10 mouse cellular contexts compared by ENCODE assay signal in the genomic region with DNA sequence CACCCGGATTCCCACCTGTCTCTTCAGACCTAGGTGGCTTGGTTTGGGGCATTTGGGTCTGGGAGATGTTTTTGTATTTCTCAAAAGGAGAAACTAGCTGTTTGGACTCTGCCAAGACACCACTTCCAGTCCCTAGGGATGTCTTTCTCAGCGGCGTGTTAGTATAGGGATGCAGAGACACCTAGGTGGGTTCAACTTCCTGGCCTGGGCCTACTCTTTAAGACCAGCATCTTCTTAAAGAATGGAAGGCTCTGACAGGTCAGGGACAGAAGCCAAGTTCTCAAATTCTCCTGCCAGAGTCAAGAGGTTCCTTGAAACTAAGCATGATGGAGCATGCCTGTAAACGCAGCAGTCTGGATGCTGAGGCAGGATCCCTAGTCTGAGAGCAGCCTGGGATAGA. TPM values are rescaled to one million over a fixed set of nuclear protein-coding genes. Genes with fewer than 3 reads are reported as not detected.
DNase-seq lines count a peak whose midpoint lies in the region; ATAC-seq lines count a peak whose summit lies in the region.
"Had no signal": no experiment of that assay in that cellular context is flagged by ENCODE, and none has a peak within 500 bp of the region (broad histone marks: within the 10 kb centered on the region; RNA-seq: fewer than 3 reads in every experiment).

No protein-coding gene starts in this region.

- DNase-seq in kidney, postnatal 4 days = no peak
- DNase-seq in embryonic facial prominence, embryonic 10.5 days (ENCODE audit: low spot score) = no peak
- no peak for DNase-seq in embryo, embryonic 10.5 days (ENCODE audit: low spot score)
- no peak for DNase-seq in adrenal gland, adult 18-20 months (ENCODE audit: low spot score in 2 of 2)
- no peak for DNase-seq in thymus, postnatal 4 days

- peaks cover 12% of the 10 kb centered on the region for H3K4me1 ChIP-seq in kidney, embryonic 16.5 days (ENCODE audit: insufficient read depth, low read length)
- H3K4me1 ChIP-seq in embryonic facial prominence, embryonic 10.5 days = peaks cover 42% of the 10 kb centered on the region
- H3K4me1 ChIP-seq in hindbrain, embryonic 16.5 days (ENCODE audit: control insufficient read depth, insufficient read depth, low read depth, low read length) = peaks cover 33% of the 10 kb centered on the region
- peaks cover 45% of the 10 kb centered on the region for H3K4me1 ChIP-seq in midbrain, embryonic 15.5 days

- H3K9me3 ChIP-seq in kidney, embryonic 16.5 days (ENCODE audit: low read length) = no peaks in the 10 kb centered on the region
- H3K9me3 ChIP-seq in embryonic facial prominence, embryonic 10.5 days = no peaks in the 10 kb centered on the region
- no peaks in the 10 kb centered on the region for H3K9me3 ChIP-seq in hindbrain, embryonic 16.5 days (ENCODE audit: control insufficient read depth, low read length)
- no peaks in the 10 kb centered on the region for H3K9me3 ChIP-seq in midbrain, embryonic 15.5 days

- H3K36me3 ChIP-seq in kidney, embryonic 16.5 days (ENCODE audit: insufficient read depth, low read length) = no peaks in the 10 kb centered on the region
- peaks cover 24% of the 10 kb centered on the region for H3K36me3 ChIP-seq in embryonic facial prominence, embryonic 10.5 days (replicated peaks)
- 0 out of 2 replicates have a peak, but pooled peaks cover 2% of the 10 kb centered on the region for H3K36me3 ChIP-seq in hindbrain, embryonic 16.5 days (ENCODE audit: control insufficient read depth, insufficient read depth, low read length)
- H3K36me3 ChIP-seq in midbrain, embryonic 15.5 days (replicated peaks) = no peaks in the 10 kb centered on the region

- peak overlapping the region; percentile 97 for H3K4me3 ChIP-seq in kidney, embryonic 16.5 days (ENCODE audit: low read length)
- H3K4me3 ChIP-seq in embryonic facial prominence, embryonic 10.5 days = peak overlapping the region; percentile 97
- peak overlapping the region; percentile 98 for H3K4me3 ChIP-seq in hindbrain, embryonic 16.5 days (ENCODE audit: low read length)
- peak overlapping the region; percentile 99 for H3K4me3 ChIP-seq in midbrain, embryonic 15.5 days

- H3K9ac ChIP-seq in kidney, embryonic 16.5 days (replicated peaks; ENCODE audit: low read length) = no peak overlapping the region; the same call in 1 of the 2 replicates
- H3K9ac ChIP-seq in hindbrain, embryonic 16.5 days (ENCODE audit: low read depth, low read length) = peak overlapping the region; percentile 99
- H3K9ac ChIP-seq in midbrain, embryonic 15.5 days = peak overlapping the region; percentile 100

- WGBS in kidney, embryonic 16.5 days = 67% methylated on average over 4 of the region's 4 CpGs
- WGBS in embryonic facial prominence, embryonic 10.5 days = 75% methylated on average over 4 of the region's 4 CpGs
- 38% methylated on average over 4 of the region's 4 CpGs for whole genome bisulfite sequencing in hindbrain, embryonic 16.5 days
- 62% methylated on average over 4 of the region's 4 CpGs for WGBS in midbrain, embryonic 15.5 days

- H3K27me3 ChIP-seq in kidney, embryonic 16.5 days (ENCODE audit: insufficient read depth, low read length) = no peaks in the 10 kb centered on the region
- H3K27me3 ChIP-seq in embryonic facial prominence, embryonic 10.5 days (replicated peaks; ENCODE audit: low read depth, poor library complexity, severe bottlenecking) = peaks cover 25% of the 10 kb centered on the region
- no peaks in the 10 kb centered on the region for H3K27me3 ChIP-seq in hindbrain, embryonic 16.5 days (replicated peaks; ENCODE audit: control insufficient read depth, insufficient read depth, low read length)
- H3K27me3 ChIP-seq in midbrain, embryonic 15.5 days (replicated peaks) = no peaks in the 10 kb centered on the region
- H3K27me3 ChIP-seq: Patski had no signal

- no peak for ATAC-seq in kidney, embryonic 16.5 days (ENCODE audit: low FRiP score, low TSS enrichment)
- no peak for ATAC-seq in hindbrain, embryonic 16.5 days
- no peak for ATAC-seq in midbrain, embryonic 15.5 days (replicated peaks)
- ATAC-seq: Patski had no signal

- H3K27ac ChIP-seq in kidney, embryonic 16.5 days (ENCODE audit: low read length) = no peak overlapping the region
- no peak overlapping the region for H3K27ac ChIP-seq in embryonic facial prominence, embryonic 10.5 days (replicated peaks)
- peak overlapping the region; percentile 98 for H3K27ac ChIP-seq in hindbrain, embryonic 16.5 days (ENCODE audit: low read depth, low read length)
- peak overlapping the region; percentile 96 for H3K27ac ChIP-seq in midbrain, embryonic 15.5 days

- H3K4me2 ChIP-seq in kidney, embryonic 16.5 days (replicated peaks; ENCODE audit: low read depth, low read length) = peak overlapping the region; percentile 82
- H3K4me2 ChIP-seq in hindbrain, embryonic 16.5 days (ENCODE audit: low read length) = peak overlapping the region; percentile 84
- peak overlapping the region; percentile 87 for H3K4me2 ChIP-seq in midbrain, embryonic 15.5 days

RNA-seq across cellular contexts. Expression of a gene that starts 1.9 kb away (rescaled TPM):
- 42.9 and 46.7 TPM in 2 replicates for polyA plus RNA-seq in kidney, embryonic 16.5 days (2015; fragmentation: Nextera tagmentation; extraction: Ambion mirVana)
- 48.3 and 50.3 TPM in 2 replicates for polyA plus RNA-seq in embryonic facial prominence, embryonic 10.5 days (2016; fragmentation: Nextera tagmentation; extraction: Ambion mirVana)
- polyA plus RNA-seq in hindbrain, embryonic 16.5 days (2015; fragmentation: Nextera tagmentation; extraction: Ambion mirVana) = 329 and 392 TPM in 2 replicates
- polyA plus RNA-seq in midbrain, embryonic 15.5 days (2015; fragmentation: Nextera tagmentation; extraction: Ambion mirVana) = 401 and 406 TPM in 2 replicates
- total RNA-seq in adrenal gland, adult 18-20 months (2021) = 10 to 100 TPM; 54.1 to 54.7 TPM

RNA-seq across cellular contexts. Expression of a gene that starts 16.0 kb away (rescaled TPM):
- polyA plus RNA-seq in kidney, embryonic 16.5 days (2015; fragmentation: Nextera tagmentation; extraction: Ambion mirVana) = 0.99 and 1.6 TPM in 2 replicates
- polyA plus RNA-seq in embryonic facial prominence, embryonic 10.5 days (2016; fragmentation: Nextera tagmentation; extraction: Ambion mirVana) = 1.3 and 2.1 TPM in 2 replicates
- 0.24 and 0.30 TPM in 2 replicates for polyA plus RNA-seq in hindbrain, embryonic 16.5 days (2015; fragmentation: Nextera tagmentation; extraction: Ambion mirVana)
- polyA plus RNA-seq in midbrain, embryonic 15.5 days (2015; fragmentation: Nextera tagmentation; extraction: Ambion mirVana) = 0.34 and 0.50 TPM in 2 replicates
- 1 to 10 TPM in 1 of 2 experiments, under 1 TPM in 1; 0.96 to 1.2 TPM for total RNA-seq in adrenal gland, adult 18-20 months (2021)

RNA-seq across cellular contexts. Expression of a gene that starts 19.0 kb away (rescaled TPM):
- polyA plus RNA-seq in kidney, embryonic 16.5 days (2015; fragmentation: Nextera tagmentation; extraction: Ambion mirVana) = 0.10 TPM in 1 of 2 replicates, not detected in the other
- polyA plus RNA-seq in embryonic facial prominence, embryonic 10.5 days (2016; fragmentation: Nextera tagmentation; extraction: Ambion mirVana) = not detected in 2 replicates
- polyA plus RNA-seq in hindbrain, embryonic 16.5 days (2015; fragmentation: Nextera tagmentation; extraction: Ambion mirVana) = 2.7 and 6.1 TPM in 2 replicates
- polyA plus RNA-seq in midbrain, embryonic 15.5 days (2015; fragmentation: Nextera tagmentation; extraction: Ambion mirVana) = 0.87 and 1.2 TPM in 2 replicates
- 1 to 10 TPM in 1 of 2 experiments, under 1 TPM in 1; 0.86 to 1.6 TPM for total RNA-seq in adrenal gland, adult 18-20 months (2021)
- polyA plus RNA-seq: erythroblast, embryonic 14.5 days had no signal

RNA-seq across cellular contexts. Expression of a gene that starts 43.4 kb away (rescaled TPM):
- 0.76 and 0.77 TPM in 2 replicates for polyA plus RNA-seq in kidney, embryonic 16.5 days (2015; fragmentation: Nextera tagmentation; extraction: Ambion mirVana)
- 0.73 and 1.1 TPM in 2 replicates for polyA plus RNA-seq in embryonic facial prominence, embryonic 10.5 days (2016; fragmentation: Nextera tagmentation; extraction: Ambion mirVana)
- 1.4 and 1.7 TPM in 2 replicates for polyA plus RNA-seq in hindbrain, embryonic 16.5 days (2015; fragmentation: Nextera tagmentation; extraction: Ambion mirVana)
- polyA plus RNA-seq in midbrain, embryonic 15.5 days (2015; fragmentation: Nextera tagmentation; extraction: Ambion mirVana) = 0.77 and 1.0 TPM in 2 replicates
- 1 to 10 TPM; 2.1 to 5.2 TPM for total RNA-seq in adrenal gland, adult 18-20 months (2021)
- polyA plus RNA-seq: erythroblast, embryonic 14.5 days had no signal

Comparison
In these comparisons a context has a peak if more than half of its experiments do, and no peak if none do; other contexts are left out.
1. H3K27ac ChIP-seq: peak in hindbrain, embryonic 16.5 days (single experiment) and midbrain, embryonic 15.5 days (single experiment); none in kidney, embryonic 16.5 days (single experiment) and embryonic facial prominence, embryonic 10.5 days (single experiment).
2. Peak in every context shown above with its lines, with median percentiles within 50 percentile points of each other: H3K4me2 ChIP-seq and H3K4me3 ChIP-seq.